Mouse (Mus musculus): ENCODE results near the gene Foxq1. TPM values are rescaled to one million over a fixed set of nuclear protein-coding genes. Genes with fewer than 3 reads are reported as not detected.

The Foxq1 gene
- total RNA-seq, 2 experiments from 2014 or later, result 0.10 to 0.14 TPM

- DNase-seq (ENCODE audit: low spot score), result no peak
Observed at GRCm38 (mm10) chr13:31567617-31568294, 11.8 kb downstream of the Foxq1 start.

DNA sequence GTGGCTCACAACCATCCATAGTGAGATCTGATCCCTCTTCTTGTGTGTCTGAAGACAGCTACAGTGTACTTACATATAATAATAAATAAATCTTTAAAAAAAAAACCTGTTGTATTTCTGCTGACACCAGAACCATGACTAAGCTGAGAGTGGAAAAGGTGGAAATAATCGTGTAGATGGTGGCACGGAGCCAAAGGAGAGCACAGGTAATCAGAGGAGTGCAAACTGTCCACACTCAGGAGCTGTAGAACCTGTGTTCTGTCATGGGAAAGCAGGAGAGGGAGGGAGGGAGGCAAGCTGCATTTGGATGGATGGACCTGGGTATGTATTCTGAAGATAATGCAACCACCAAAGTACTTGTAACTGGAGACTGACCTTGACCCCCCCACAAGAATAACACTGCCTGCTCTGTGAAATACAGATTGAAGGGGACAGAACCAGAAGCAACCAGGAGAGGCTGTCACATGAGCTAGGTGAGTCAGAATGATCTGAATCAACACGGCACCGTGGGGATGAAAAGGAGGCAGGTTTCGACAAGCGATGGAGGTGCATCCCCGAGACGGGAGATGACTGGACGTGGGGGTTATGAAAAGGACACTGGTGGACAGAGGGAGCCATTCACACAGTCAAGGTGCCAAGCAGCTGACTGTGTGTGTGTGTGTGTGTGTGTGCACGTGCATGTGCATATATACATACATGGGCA is 17.0 kb downstream of the Foxq1 start:
- intact Hi-C loops (cut with DNase I), result no loop called here
- DNase-seq (ENCODE audit: low spot score), result no peak

More at GRCm38 (mm10) chr13:31567617-31568294, 11.8 kb downstream of the Foxq1 start:
- intact Hi-C loops (cut with DNase I), result no loop called here

- intact Hi-C loops (cut with DNase I), result no loop called here
- no peak for DNase-seq (ENCODE audit: low spot score)
Observed at GRCm38 (mm10) chr13:31574627-31575026, 18.7 kb downstream of the Foxq1 start.

DNA sequence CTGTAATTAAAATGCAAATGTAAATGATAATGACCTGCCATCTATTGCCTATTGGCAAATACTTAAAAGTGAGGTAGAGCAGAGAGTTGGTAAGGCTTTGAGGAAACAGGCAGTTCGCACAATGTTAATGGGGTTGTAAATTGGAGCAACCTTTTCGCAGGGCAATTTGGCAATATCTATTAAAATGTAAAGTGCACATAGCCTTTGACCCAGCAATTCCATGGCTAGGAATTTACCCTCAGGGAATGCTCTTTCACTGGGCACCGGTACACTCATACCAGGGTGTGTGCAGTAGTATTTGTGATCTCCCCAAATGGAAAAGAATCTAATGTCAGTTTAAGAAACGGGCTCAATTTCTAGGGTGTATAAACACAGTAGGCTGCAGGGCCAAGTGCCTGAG is 20.8 kb downstream of the Foxq1 start:
- DNase-seq (ENCODE audit: low spot score), result no peak
- intact Hi-C loops (cut with DNase I), result no loop called here

GRCm38 (mm10) chr13:31577576-31577975 is 21.6 kb downstream of the Foxq1 start:
- intact Hi-C loops (cut with DNase I), result no loop called here
- DNase-seq (ENCODE audit: low spot score), result no peak

GRCm38 (mm10) chr13:31578389-31578788 is 22.5 kb downstream of the Foxq1 start:
- DNase-seq (ENCODE audit: low spot score), result no peak
- intact Hi-C loops (cut with DNase I), result no loop called here

DNA sequence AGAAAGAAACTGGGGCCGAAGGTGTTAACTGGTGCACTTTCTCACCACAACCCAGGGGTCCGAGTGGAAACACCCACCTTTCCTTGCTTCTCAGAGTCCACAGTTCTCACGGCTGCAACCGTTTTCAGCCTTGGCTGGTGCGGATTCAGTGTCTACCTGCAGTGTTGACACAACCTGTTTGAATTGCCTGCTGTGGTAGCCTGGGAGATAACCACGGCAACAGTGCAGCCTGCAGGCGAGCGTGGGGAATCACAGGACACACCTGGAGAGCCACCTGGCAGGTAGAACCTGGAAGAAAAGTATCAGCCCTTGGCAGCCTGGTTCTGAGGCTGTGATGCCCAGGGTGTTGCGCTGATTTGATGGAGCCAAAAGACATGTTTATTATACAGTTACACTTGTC is 23.9 kb downstream of the Foxq1 start:
- intact Hi-C loops (cut with DNase I), result no loop called here
- DNase-seq (ENCODE audit: low spot score), result no peak

- no peak for DNase-seq (ENCODE audit: low spot score)
Observed at GRCm38 (mm10) chr13:31587341-31587740, 31.4 kb downstream of the Foxq1 start.

GRCm38 (mm10) chr13:31599576-31599975 is 43.6 kb downstream of the Foxq1 start:
- intact Hi-C loops (cut with DNase I), result no loop called here
- no peak for DNase-seq (ENCODE audit: low spot score)

More at GRCm38 (mm10) chr13:31587341-31587740, 31.4 kb downstream of the Foxq1 start:
- intact Hi-C loops (cut with DNase I), result no loop called here

DNA sequence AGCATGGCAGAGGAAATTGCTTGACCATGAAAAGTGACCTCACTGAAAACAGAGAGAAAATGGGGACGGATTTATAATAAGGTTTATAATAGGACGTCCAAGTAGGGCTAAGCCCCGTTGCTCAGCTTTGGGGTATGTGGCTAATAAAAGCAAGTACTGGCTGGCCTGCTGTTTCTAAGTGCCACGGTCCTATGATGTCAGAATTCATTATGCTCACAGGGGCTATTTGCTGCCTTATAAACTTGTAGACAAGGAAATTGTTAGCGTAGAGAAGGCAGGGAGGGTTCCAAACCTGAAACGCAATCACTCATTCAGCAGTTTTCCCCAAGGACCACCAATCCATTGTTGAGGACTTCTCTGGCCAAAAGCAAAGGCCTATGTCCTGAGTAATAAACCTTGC is 48.0 kb downstream of the Foxq1 start:
- intact Hi-C loops (cut with DNase I), result no loop called here

More for the DNA sequence above, 48.0 kb downstream of the Foxq1 start:
- DNase-seq (ENCODE audit: low spot score), result no peak

Other genes with a start within 250 kb of the Foxq1 start
- gene A530084C06Rik, start 3.2 kb downstream of the Foxq1 start, total RNA-seq (2021), result under 1 TPM in 1 of 2 experiments, not detected in 1; 0.08 TPM
- gene Foxf2, start 69.7 kb downstream of the Foxq1 start, total RNA-seq (2021), result under 1 TPM in 1 of 2 experiments, not detected in 1; 0.18 TPM

Data from heart, postnatal 25 days (tissue).